Mouse (Mus musculus) adrenal gland, adult 8-10 months (tissue): ENCODE measurements around the gene Chd2. TPM values are rescaled to one million over a fixed set of nuclear protein-coding genes. Genes with fewer than 3 reads are reported as not detected.
"Not testable (repeated sequence)": the region's sequence is repeated elsewhere in the genome, so short reads cannot be mapped to it uniquely, and the experiment has no call there.

Experiments used
- DNase-seq: peaks from one replicate; pipeline ENCODE4 v3.0.0; 2022
- total RNA-seq, 4 experiments: library from RNA; stranded (reverse); gene quantifications; 2 replicates each; pipeline ENCODE4 v1.2.4; 2022

The Chd2 gene
- total RNA-seq, 4 experiments from 2014 or later = 38.6 to 65.5 (median 49.7) TPM

- DNase-seq = no peak
These were observed 22.4 kb downstream of the Chd2 start for GRCm38 (mm10) chr7:73519060-73519796.

- DNase-seq = not testable (repeated sequence)
These were observed 23.2 kb downstream of the Chd2 start for GRCm38 (mm10) chr7:73518373-73518980.

- DNase-seq = no peak
These were observed 24.1 kb downstream of the Chd2 start for GRCm38 (mm10) chr7:73517432-73518054.

- DNase-seq = no peak
These were observed 24.8 kb downstream of the Chd2 start for GRCm38 (mm10) chr7:73516820-73517219.

- DNase-seq = no peak
These were observed 27.1 kb downstream of the Chd2 start for GRCm38 (mm10) chr7:73514560-73514959.

DNA sequence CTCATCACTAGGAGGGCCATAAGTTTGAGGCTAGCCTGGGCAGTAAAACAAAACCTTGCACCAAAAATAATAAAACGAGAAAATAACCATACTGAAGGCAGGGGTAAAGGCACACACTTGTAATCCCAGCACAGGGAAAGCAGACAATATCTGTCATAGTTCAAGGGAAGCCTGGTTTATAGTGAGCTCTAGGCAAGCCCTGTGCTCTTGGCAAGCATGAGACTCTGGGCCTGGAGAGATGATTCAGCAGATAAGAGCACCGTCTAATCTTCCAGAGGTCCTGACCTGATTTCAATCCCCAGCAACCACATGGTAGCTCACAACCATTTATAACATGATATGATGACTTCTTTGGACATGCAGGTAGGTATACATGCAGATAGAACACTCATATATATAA lies 29.2 kb downstream of the Chd2 start:
- DNase-seq = no peak

GRCm38 (mm10) chr7:73508688-73509087 lies 32.9 kb downstream of the Chd2 start:
- no peak for DNase-seq

DNA sequence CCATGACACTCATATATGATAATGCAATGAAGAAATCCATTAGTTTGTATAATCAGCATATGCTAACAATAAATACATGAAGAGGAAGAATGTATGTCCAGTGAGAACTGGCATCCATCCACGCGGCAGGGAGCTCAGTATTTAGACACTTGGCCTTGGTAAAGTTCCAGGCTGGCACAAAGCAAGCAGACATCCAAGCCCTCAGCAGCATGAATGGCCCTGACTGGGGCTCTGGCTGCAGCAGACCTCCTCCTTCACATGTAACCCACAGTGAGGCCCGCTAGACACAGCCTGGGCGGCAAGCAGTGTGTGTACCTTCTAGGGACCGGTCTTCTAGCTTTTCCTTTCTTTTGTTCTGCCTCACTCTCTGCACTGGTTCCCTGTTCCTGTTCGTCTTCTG lies 34.1 kb downstream of the Chd2 start:
- peak; percentile 82 for DNase-seq

GRCm38 (mm10) chr7:73506852-73507251 lies 34.8 kb downstream of the Chd2 start:
- no peak for DNase-seq

- DNase-seq = no peak
These were observed 36.4 kb downstream of the Chd2 start for GRCm38 (mm10) chr7:73505266-73505665.

GRCm38 (mm10) chr7:73498200-73498599 lies 43.4 kb downstream of the Chd2 start:
- DNase-seq = no peak

GRCm38 (mm10) chr7:73489261-73489660 lies 52.4 kb downstream of the Chd2 start:
- no peak for DNase-seq

GRCm38 (mm10) chr7:73481094-73481493 lies 60.5 kb downstream of the Chd2 start:
- no peak for DNase-seq

DNA sequence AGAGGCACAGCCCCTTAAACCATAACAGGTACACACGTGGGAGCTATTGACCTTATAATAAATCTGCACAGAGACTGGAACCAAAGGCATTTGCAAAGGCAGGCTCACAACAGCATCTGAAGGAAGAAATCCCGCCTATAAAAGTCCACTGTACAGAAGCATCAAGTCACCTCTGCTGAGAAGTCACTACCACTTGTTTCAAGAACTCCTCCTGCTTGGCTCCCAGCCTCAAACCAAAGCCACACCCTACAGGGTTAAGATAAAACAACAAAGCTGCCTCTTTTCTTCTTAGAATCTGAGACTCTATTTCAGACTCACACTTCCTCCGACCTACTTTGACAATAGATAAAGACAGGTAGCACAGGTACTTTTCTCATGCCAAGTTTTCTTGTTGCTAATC lies 62.1 kb downstream of the Chd2 start:
- DNase-seq = no peak

DNA sequence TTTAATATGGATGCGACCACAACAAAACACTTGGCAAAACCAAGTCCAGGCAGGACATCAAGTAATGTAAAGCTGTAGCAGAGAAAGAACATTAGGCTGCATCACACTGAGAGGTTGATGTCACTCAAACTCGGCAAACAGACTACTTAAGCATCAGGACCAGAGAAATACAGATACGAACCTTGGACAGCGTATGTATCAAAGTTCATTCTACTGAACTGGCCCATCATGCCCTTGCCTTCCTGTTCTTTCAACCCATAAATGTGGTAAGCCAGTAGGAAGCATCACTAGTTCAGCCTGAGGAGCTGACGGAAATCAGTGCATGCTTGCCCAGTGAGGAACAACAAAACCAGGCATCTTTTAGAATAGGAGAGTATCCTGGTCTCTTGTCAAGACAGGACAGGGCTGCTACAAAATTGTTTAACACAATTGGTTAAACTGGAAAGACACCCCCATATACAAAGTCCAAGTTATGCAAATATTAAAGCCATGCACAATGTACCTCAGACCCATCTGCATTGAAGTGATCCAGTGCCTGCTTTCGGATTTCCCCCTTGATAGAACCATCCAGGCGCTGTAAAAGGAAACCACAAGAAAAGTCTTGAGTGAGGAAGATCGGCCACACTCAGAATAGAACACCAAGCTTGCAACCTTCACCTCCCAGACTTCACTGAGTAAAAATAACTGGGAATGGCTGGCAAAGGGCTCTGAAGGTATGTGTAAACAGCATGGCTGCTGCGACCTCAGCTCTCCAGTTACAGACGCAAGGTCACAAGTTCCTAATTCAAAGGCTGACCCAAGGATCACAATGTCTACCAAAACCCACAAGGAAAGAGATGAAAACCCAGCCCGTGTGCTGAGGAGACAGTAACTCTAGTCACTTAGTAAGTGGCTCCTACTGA lies 63.2 kb downstream of the Chd2 start:
- DNase-seq = no peak

DNA sequence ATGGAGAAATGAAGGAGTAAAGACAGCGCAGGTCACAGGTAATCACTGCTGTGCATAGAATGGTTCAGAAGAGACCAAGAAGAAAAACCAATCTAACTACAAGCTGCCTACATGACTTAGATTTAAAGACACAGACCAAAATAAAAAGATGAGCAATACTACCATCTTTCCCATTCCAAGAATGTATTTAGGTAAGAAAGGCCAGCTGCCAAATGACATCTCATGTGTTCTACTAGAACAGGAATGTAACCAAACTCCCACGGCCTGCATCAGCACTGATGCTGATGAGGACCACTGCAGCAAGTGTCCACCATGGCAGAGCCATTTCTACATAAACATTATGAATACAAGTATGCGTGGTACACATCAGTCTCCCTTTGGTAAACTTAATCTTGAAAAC lies 73.9 kb downstream of the Chd2 start:
- DNase-seq = no peak

DNA sequence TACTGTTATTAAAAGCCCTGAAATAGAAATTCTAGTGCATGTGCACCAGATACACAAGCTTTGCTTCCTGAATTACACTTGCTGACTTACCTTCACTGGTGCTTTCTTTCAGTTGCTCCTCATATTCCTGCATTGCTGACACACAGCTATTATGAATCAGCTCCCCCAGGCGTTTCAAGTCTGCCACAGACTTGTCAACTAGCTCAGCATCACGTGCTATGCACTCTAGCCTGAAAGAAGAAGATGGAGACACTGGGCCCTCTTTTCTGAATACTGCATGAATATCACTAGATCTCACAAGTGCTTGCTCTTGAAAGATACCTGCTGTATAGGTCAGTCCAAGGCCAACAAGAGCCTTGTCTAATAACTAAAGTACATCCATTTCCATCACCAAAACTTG lies 78.1 kb downstream of the Chd2 start:
- no peak for DNase-seq

DNA sequence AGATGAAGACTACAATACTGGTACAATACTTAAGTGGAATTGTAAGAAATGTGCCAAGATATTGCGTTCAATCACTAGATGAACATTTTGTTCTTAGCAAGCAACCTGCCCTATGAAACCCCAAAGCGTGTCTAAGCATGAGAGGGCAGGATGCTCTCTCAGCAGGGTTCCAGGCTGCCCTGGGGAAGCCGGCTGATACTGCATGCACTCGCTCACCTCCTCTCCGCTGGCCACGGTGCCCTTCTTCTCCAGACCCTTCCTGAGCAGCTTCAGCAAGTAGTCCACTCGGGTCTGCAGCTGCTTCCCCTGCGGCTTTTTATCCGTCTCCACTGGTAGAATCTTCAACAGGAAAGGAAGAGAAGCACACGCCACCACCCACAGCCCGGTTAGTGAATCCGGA lies 87.5 kb downstream of the Chd2 start:
- DNase-seq = no peak

- DNase-seq = no peak
These were observed 89.3 kb downstream of the Chd2 start for GRCm38 (mm10) chr7:73452187-73452808.

GRCm38 (mm10) chr7:73451594-73451993 lies 90.0 kb downstream of the Chd2 start:
- DNase-seq = no peak

DNA sequence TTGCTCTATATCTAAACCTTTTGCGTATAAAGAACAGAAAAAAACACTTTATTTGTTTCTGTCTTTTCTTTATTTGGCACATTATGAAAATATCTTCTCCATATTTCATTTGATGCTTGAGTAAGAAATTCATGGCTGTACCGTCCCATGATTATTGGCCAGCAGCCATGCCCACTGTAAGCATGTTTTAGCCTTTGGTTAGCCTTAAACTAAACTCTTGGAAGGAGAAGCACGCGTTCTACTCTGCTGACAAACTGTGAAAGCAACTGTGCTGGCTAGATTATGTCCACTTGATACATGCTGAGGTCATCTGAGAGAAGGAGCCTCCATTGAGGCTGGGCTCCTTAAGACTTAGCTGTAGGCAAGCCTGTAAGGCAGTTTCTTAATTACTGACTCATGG lies 99.4 kb downstream of the Chd2 start:
- DNase-seq = no peak

DNA sequence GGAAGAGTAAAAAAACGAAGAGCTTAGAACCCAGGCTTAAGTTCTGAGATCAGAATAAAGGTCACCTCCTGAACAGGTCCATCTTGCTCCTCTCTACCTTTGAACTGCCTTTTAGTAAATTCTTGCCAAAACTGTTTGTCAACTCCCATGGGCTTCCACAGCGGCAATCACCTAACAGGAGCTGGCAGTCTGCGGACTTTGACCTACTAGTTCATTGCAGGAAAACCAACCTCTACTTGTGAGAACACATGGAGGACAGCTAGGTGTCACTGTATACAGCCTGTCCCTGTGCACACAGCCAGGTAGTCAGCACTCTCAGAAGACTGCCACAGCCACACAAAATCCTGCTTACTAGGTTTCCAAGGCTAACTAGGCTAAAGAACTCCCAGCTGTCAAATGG lies 99.8 kb downstream of the Chd2 start:
- no peak for DNase-seq
